Mouse (Mus musculus) forebrain, embryonic 10.5 days (tissue): Measurements from ENCODE around the gene Pex11b. TPM values are rescaled to one million over a fixed set of nuclear protein-coding genes. Genes with fewer than 3 reads are reported as not detected.

Experiments used
- DNase-seq: peaks from one replicate; pipeline ENCODE4 v3.0.0-alpha.2; 2017; ENCODE audit warnings: low spot score; ENCODE audit errors: extremely low spot score
- H3K27ac ChIP-seq: fragments of 300-500 bp; sonication (generic); 2 replicates; pipeline ENCODE4 v1.5.1; 2016; ENCODE audit warnings: mild to moderate bottlenecking
- H3K27me3 ChIP-seq: fragments of 300-500 bp; sonication (generic); 2 replicates; pipeline ENCODE4 v1.6.1; 2016; ENCODE audit warnings: mild to moderate bottlenecking; ENCODE audit not compliant: poor library complexity, severe bottlenecking
- H3K36me3 ChIP-seq: fragments of 300-500 bp; sonication (generic); replicated peaks from 2 replicates; pipeline ENCODE4 v1.6.1; 2016; ENCODE audit warnings: mild to moderate bottlenecking, moderate library complexity
- H3K4me1 ChIP-seq: fragments of 300-500 bp; sonication (generic); 2 replicates; pipeline ENCODE4 v1.6.1; 2016
- H3K4me3 ChIP-seq: fragments of 300-500 bp; sonication (generic); 2 replicates; pipeline ENCODE4 v1.5.1; 2016; ENCODE audit warnings: mild to moderate bottlenecking, moderate library complexity
- H3K9me3 ChIP-seq: fragments of 300-500 bp; sonication (generic); 2 replicates; pipeline ENCODE4 v1.6.1; 2016; ENCODE audit warnings: mild to moderate bottlenecking, moderate library complexity
- WGBS: fragments of 180-500 bp; shearing (Covaris S2); methylation state at CpG from one replicate; pipeline ENCODE4 v1.1.7; 2016; 5-methylcytosine and 5-hydroxymethylcytosine counted together
- polyA plus RNA-seq: library from polyadenylated mRNA; unstranded; fragments of >200 nt; fragmentation: Nextera tagmentation; extraction: Ambion mirVana; gene quantifications from 2 replicates; pipeline ENCODE4 v1.2.1, GENCODE M21; 2016

Gene Pex11b
- polyA plus RNA-seq, result 36.6 and 40.7 TPM in 2 replicates

- H3K4me1 ChIP-seq, result peaks cover 37% of the 10 kb centered on the region
- DNase-seq, result peak; percentile 75
- no peaks in the 10 kb centered on the region for H3K27me3 ChIP-seq
- WGBS, result 2% methylated on average over 60 of the region's 60 CpGs
- H3K9me3 ChIP-seq, result no peaks in the 10 kb centered on the region
- H3K4me3 ChIP-seq, result peak within 1 kb of the TSS; percentile 94
- H3K36me3 ChIP-seq, result peaks cover 66% of the 10 kb centered on the region
- H3K27ac ChIP-seq, result peak within 1 kb of the TSS; percentile 94
These were observed at the start of gene Pex11b, which contains the start of gene Gm42957 for GRCm38 (mm10) chr3:96634928-96635879. TSS of gene Pex11b (plus strand) at chr3:96635376. TSS of gene Gm42957 (plus strand) at chr3:96635474.

- DNase-seq, result no peak
- Histone ChIP-seq H3K4me3 (no peak overlapping the region), H3K9me3 (no peaks in the 10 kb centered on the region), H3K36me3 (0 out of 2 replicates have a peak, but pooled peaks cover 4% of the 10 kb centered on the region), H3K27me3 (peaks cover 20% of the 10 kb centered on the region), H3K27ac (no peak overlapping the region), H3K4me1 (peaks cover 22% of the 10 kb centered on the region)
- WGBS, result 82% methylated on average over 4 of the region's 4 CpGs
These were observed 44.5 kb upstream of the Pex11b start for GRCm38 (mm10) chr3:96590657-96591056.

- Histone ChIP-seq H3K36me3 (0 out of 2 replicates have a peak, but pooled peaks cover 4% of the 10 kb centered on the region), H3K27me3 (peaks cover 39% of the 10 kb centered on the region), H3K27ac (peak overlapping the region; percentile 89), H3K4me3 (peak overlapping the region; percentile 67), H3K9me3 (no peaks in the 10 kb centered on the region), H3K4me1 (peaks cover 49% of the 10 kb centered on the region)
- 2% methylated on average over 10 of the region's 10 CpGs for WGBS
- no peak for DNase-seq
These were observed 41.8 kb upstream of the Pex11b start for GRCm38 (mm10) chr3:96593374-96593773.

- H3K4me1 ChIP-seq, result peaks cover 55% of the 10 kb centered on the region
- peak within 1 kb of the TSS; percentile 89 for H3K27ac ChIP-seq
- H3K4me3 ChIP-seq, result peak within 1 kb of the TSS; percentile 67
- 0% methylated on average over 35 of the region's 38 CpGs for WGBS
- no peaks in the 10 kb centered on the region for H3K9me3 ChIP-seq
- 0 out of 2 replicates have a peak, but pooled peaks cover 4% of the 10 kb centered on the region for H3K36me3 ChIP-seq
- DNase-seq, result peak; percentile 94
- peaks cover 45% of the 10 kb centered on the region for H3K27me3 ChIP-seq
These were observed 41.2 kb upstream of the Pex11b start, which contains the start of gene Polr3gl for GRCm38 (mm10) chr3:96593790-96594560. TSS of gene Polr3gl (minus strand) at chr3:96594181.

- Histone ChIP-seq H3K36me3 (0 out of 2 replicates have a peak, but pooled peaks cover 4% of the 10 kb centered on the region), H3K9me3 (no peaks in the 10 kb centered on the region), H3K4me3 (no peak overlapping the region), H3K4me1 (peaks cover 64% of the 10 kb centered on the region), H3K27ac (no peak overlapping the region), H3K27me3 (peaks cover 54% of the 10 kb centered on the region)
- no peak for DNase-seq
- 77% methylated on average over 5 of the region's 5 CpGs for WGBS
These were observed 40.3 kb upstream of the Pex11b start for GRCm38 (mm10) chr3:96594851-96595250.

- Histone ChIP-seq H3K27me3 (peaks cover 57% of the 10 kb centered on the region), H3K27ac (no peak overlapping the region), H3K4me1 (peaks cover 72% of the 10 kb centered on the region), H3K4me3 (peak overlapping the region; percentile 61), H3K9me3 (no peaks in the 10 kb centered on the region), H3K36me3 (no peaks in the 10 kb centered on the region)
- WGBS, result 20% methylated on average over 6 of the region's 6 CpGs
- DNase-seq, result no peak
These were observed 39.5 kb upstream of the Pex11b start for GRCm38 (mm10) chr3:96595661-96596060.

GRCm38 (mm10) chr3:96596228-96596707 lies 38.9 kb upstream of the Pex11b start, which contains the start of gene Ankrd34a:
TSS of gene Ankrd34a (plus strand) at chr3:96596636.
- H3K27me3 ChIP-seq, result peaks cover 57% of the 10 kb centered on the region
- H3K27ac ChIP-seq, result peak within 1 kb of the TSS; percentile 84
- no peak for DNase-seq

GRCm38 (mm10) chr3:96596855-96597254 lies 38.3 kb upstream of the Pex11b start:
- DNase-seq, result no peak
- H3K4me3 ChIP-seq, result peak overlapping the region; percentile 61
- no peaks in the 10 kb centered on the region for H3K9me3 ChIP-seq
- 2% methylated on average over 11 of the region's 12 CpGs for WGBS
- H3K27me3 ChIP-seq, result peaks cover 57% of the 10 kb centered on the region
- H3K27ac ChIP-seq, result peak overlapping the region; percentile 84
- H3K4me1 ChIP-seq, result peaks cover 83% of the 10 kb centered on the region
- no peaks in the 10 kb centered on the region for H3K36me3 ChIP-seq

More at GRCm38 (mm10) chr3:96596228-96596707, 38.9 kb upstream of the Pex11b start, which contains the start of gene Ankrd34a:
- H3K4me1 ChIP-seq, result peaks cover 78% of the 10 kb centered on the region
- WGBS, result under 1% methylated on average over 22 of the region's 23 CpGs
- H3K36me3 ChIP-seq, result no peaks in the 10 kb centered on the region
- peak within 1 kb of the TSS; percentile 61 for H3K4me3 ChIP-seq
- H3K9me3 ChIP-seq, result no peaks in the 10 kb centered on the region

- Histone ChIP-seq H3K36me3 (no peaks in the 10 kb centered on the region), H3K9me3 (no peaks in the 10 kb centered on the region), H3K27ac (peak overlapping the region; percentile 84), H3K27me3 (peaks cover 52% of the 10 kb centered on the region), H3K4me1 (peaks cover 87% of the 10 kb centered on the region), H3K4me3 (peak overlapping the region; percentile 61)
- DNase-seq, result peak; percentile 64
- under 1% methylated on average over 40 of the region's 40 CpGs for WGBS
These were observed 37.7 kb upstream of the Pex11b start for GRCm38 (mm10) chr3:96597435-96597891.

GRCm38 (mm10) chr3:96598156-96599068 lies 36.8 kb upstream of the Pex11b start:
- H3K27ac ChIP-seq, result peak overlapping the region; percentile 84
- no peaks in the 10 kb centered on the region for H3K9me3 ChIP-seq
- peaks cover 48% of the 10 kb centered on the region for H3K27me3 ChIP-seq
- peak overlapping the region; percentile 61 for H3K4me3 ChIP-seq
- H3K4me1 ChIP-seq, result peaks cover 87% of the 10 kb centered on the region
- WGBS, result 1% methylated on average over 54 of the region's 54 CpGs
- peaks cover 3% of the 10 kb centered on the region; the same call in 1 of the 2 replicates for H3K36me3 ChIP-seq
- peak; percentile 78 for DNase-seq

- WGBS, result 37% methylated on average over 8 of the region's 8 CpGs
- Histone ChIP-seq H3K4me3 (peak overlapping the region; percentile 61), H3K27ac (peak overlapping the region; percentile 84; the same call in 1 of the 2 replicates), H3K9me3 (no peaks in the 10 kb centered on the region), H3K4me1 (peaks cover 92% of the 10 kb centered on the region), H3K36me3 (peaks cover 8% of the 10 kb centered on the region), H3K27me3 (peaks cover 48% of the 10 kb centered on the region)
- no peak for DNase-seq
These were observed 36.1 kb upstream of the Pex11b start for GRCm38 (mm10) chr3:96599069-96599393.
